Mouse (Mus musculus): ENCODE measurements at regions not wholly inside any gene's neighbourhood (a gene's known extent, or its start where the extent isn't known, plus 50 kb on each side); places are given as distances from the start of the nearest gene placed in this dataset.

- DNase-seq (ENCODE audit: low spot score in 2 of 2) = no peak
Observed at GRCm38 (mm10) chr1:80131354-80131753, 86.9 kb downstream of the Fam124b start.

GRCm38 (mm10) chr1:80123966-80124365 lies 94.3 kb downstream of the Fam124b start:
- DNase-seq (ENCODE audit: low spot score in 2 of 2) = no peak

GRCm38 (mm10) chr1:80115913-80116312 lies 102.4 kb downstream of the Fam124b start:
- no peak for DNase-seq (ENCODE audit: low spot score in 2 of 2)

- DNase-seq (ENCODE audit: low spot score in 2 of 2) = no peak
Observed at GRCm38 (mm10) chr1:80107747-80108476, 110.4 kb downstream of the Fam124b start.

- DNase-seq (ENCODE audit: low spot score in 2 of 2) = no peak
Observed at GRCm38 (mm10) chr1:80106269-80106668, 112.0 kb downstream of the Fam124b start.

GRCm38 (mm10) chr1:80098266-80098665 lies 120.0 kb downstream of the Fam124b start:
- no peak for DNase-seq (ENCODE audit: low spot score in 2 of 2)

GRCm38 (mm10) chr1:80091800-80092199 lies 126.5 kb downstream of the Fam124b start:
- DNase-seq (ENCODE audit: low spot score in 2 of 2) = no peak

GRCm38 (mm10) chr1:80091350-80091749 lies 126.9 kb downstream of the Fam124b start:
- no peak for DNase-seq (ENCODE audit: low spot score in 2 of 2)

GRCm38 (mm10) chr1:80088651-80089050 lies 129.6 kb downstream of the Fam124b start:
- no peak for DNase-seq (ENCODE audit: low spot score in 2 of 2)

GRCm38 (mm10) chr1:80076357-80076756 lies 141.9 kb downstream of the Fam124b start:
- no peak for DNase-seq (ENCODE audit: low spot score in 2 of 2)

GRCm38 (mm10) chr1:80074376-80074775 lies 143.9 kb downstream of the Fam124b start:
- DNase-seq (ENCODE audit: low spot score in 2 of 2) = no peak

GRCm38 (mm10) chr1:80073950-80074349 lies 144.3 kb downstream of the Fam124b start:
- DNase-seq (ENCODE audit: low spot score in 2 of 2) = no peak

- DNase-seq (ENCODE audit: low spot score in 2 of 2) = no peak
Observed at GRCm38 (mm10) chr1:80069141-80069540, 149.1 kb downstream of the Fam124b start.

- DNase-seq (ENCODE audit: low spot score in 2 of 2) = peak in 1 of 2 experiments; percentile 24
Observed at GRCm38 (mm10) chr1:80062121-80062520, 156.2 kb downstream of the Fam124b start.

GRCm38 (mm10) chr1:80061632-80062031 lies 156.6 kb downstream of the Fam124b start:
- peak in 1 of 2 experiments; percentile 7 for DNase-seq (ENCODE audit: low spot score in 2 of 2)

- no peak for DNase-seq (ENCODE audit: low spot score in 2 of 2)
Observed at GRCm38 (mm10) chr1:80045141-80045540, 173.1 kb downstream of the Fam124b start.

- DNase-seq (ENCODE audit: low spot score in 2 of 2) = no peak
Observed at GRCm38 (mm10) chr1:80040409-80040808, 177.9 kb downstream of the Fam124b start.

GRCm38 (mm10) chr1:80039891-80040290 lies 178.4 kb downstream of the Fam124b start:
- DNase-seq (ENCODE audit: low spot score in 2 of 2) = no peak

GRCm38 (mm10) chr1:80039161-80039560 lies 178.2 kb upstream of the Serpine2 start:
- DNase-seq (ENCODE audit: low spot score in 2 of 2) = no peak

- DNase-seq (ENCODE audit: low spot score in 2 of 2) = no peak
Observed at GRCm38 (mm10) chr1:80038059-80038458, 177.1 kb upstream of the Serpine2 start.

- no peak for DNase-seq (ENCODE audit: low spot score in 2 of 2)
Observed at GRCm38 (mm10) chr1:80036436-80036835, 175.5 kb upstream of the Serpine2 start.

- DNase-seq (ENCODE audit: low spot score in 2 of 2) = no peak
Observed at GRCm38 (mm10) chr1:80033522-80033921, 172.5 kb upstream of the Serpine2 start.

GRCm38 (mm10) chr1:80033121-80033520 lies 172.1 kb upstream of the Serpine2 start:
- no peak for DNase-seq (ENCODE audit: low spot score in 2 of 2)

- DNase-seq (ENCODE audit: low spot score in 2 of 2) = no peak
Observed at GRCm38 (mm10) chr1:80032464-80032863, 171.5 kb upstream of the Serpine2 start.

All from spleen, postnatal 4 days (tissue).